Mouse (Mus musculus): ENCODE results near the gene Ints1. TPM values are rescaled to one million over a fixed set of nuclear protein-coding genes. Genes with fewer than 3 reads are reported as not detected.

Ints1 gene
- total RNA-seq, 4 experiments from 2014 or later, result 59.3 to 74.4 (median 65.0) TPM

DNA sequence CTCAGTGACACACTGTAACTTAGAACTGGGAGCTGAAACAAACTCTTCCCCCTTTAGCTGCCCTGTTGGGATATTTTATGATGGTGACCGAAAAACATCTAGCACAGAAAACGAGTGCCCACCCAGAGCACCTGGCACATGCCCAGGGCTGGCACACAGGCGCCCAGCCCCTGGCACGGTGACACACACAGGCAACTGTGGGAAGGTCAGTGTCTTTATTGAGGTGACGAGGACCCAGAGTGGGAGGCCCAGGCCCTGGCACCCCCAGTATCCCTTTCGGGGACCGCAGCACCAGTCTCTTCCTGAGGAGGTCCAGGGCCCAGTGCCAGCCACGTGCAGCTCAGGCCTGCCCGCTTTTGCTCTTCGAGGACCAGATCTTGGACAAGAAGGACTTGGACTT, 69.0 kb downstream of the Ints1 start:
- no peak for DNase-seq

DNA sequence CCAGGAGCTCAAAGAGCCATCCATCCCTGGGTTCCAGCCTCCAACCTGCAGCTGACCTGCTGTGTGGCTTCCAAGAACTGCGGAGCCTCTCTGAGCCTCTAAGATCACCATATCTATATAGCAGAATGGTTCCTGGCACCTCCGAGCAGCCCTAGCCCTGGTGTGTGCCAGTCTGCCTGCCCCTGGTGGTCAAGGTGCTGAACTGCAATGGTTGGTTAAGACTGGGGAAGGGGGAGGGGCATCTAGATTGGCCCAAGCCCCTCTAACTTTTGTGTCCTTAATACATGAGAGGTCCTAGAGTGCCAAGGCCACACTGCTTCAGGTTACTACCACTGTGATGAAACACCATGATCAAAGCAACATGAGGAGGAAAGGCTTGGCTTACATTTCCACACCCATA, 72.6 kb downstream of the Ints1 start:
- no peak for DNase-seq

DNA sequence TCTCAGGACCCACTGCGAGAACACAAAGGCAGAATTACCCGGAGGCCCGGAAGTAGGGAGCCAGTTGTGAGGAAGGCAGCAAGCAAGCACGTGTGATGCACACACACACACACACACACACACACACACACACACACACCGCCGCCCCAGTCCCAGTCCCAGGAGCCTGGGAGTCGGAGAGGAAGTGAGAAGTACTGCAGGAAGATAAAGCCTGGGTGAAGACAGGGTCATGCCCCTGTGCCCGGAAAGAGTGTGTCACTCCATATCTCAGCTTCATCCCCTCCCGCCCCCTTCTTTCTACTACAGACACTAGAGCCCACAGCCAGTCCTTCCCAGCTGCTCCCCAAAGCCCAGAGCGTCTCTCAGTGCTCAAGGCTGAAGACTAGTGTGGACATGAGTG, 73.2 kb downstream of the Ints1 start:
- no peak for DNase-seq

Small RNA genes within 50 kb of the gene (microRNA-seq; reads per million reads assigned to microRNA genes)
- gene Mir7037, result 0.70 to 0.84 reads per million in 2 experiments

Other genes starting within 250 kb of the Ints1 start
- not detected for gene Uncx, start 232.2 kb downstream of the Ints1 start, total RNA-seq (2022)
- 10 to 100 TPM in 2 of 4 experiments, 1 to 10 TPM in 2; 7.6 to 28.1 (median 12.6) TPM for gene Micall2, start 39.3 kb downstream of the Ints1 start, total RNA-seq (2022)
- gene Mafk, start 15.8 kb upstream of the Ints1 start, total RNA-seq (2022), result 10 to 100 TPM; 28.7 to 45.0 (median 30.4) TPM
- gene Tmem184a, start 44.2 kb upstream of the Ints1 start, total RNA-seq (2022), result under 1 TPM; 0.07 to 0.67 (median 0.21) TPM
- gene Gm26938, start 50.7 kb upstream of the Ints1 start, total RNA-seq (2022), result not detected
- gene Psmg3, start 51.2 kb upstream of the Ints1 start, total RNA-seq (2022), result 10 to 100 TPM; 21.2 to 26.6 (median 23.3) TPM
- gene Elfn1, start 132.3 kb upstream of the Ints1 start, total RNA-seq (2022), result 10 to 100 TPM in 1 of 4 experiments, 1 to 10 TPM in 1, under 1 TPM in 2; 0.32 to 49.6 (median 5.4) TPM